Mouse (Mus musculus): ENCODE data around the gene Kcnk5.

GRCm38 (mm10) chr14:20175114-20175513 is 6.5 kb downstream of the Kcnk5 start:
- TF ChIP-seq CTCF (IDR thresholded peaks at IDR 0.05; ENCODE audit: borderline replicate concordance, control insufficient read depth, extremely low read depth, insufficient read depth, low read length, poor library complexity), result no peak
- TF ChIP-seq POLR2A (IDR thresholded peaks at IDR 0.05; ENCODE audit: control insufficient read depth, extremely low read depth, insufficient read depth, low read length, poor library complexity), result no peak

Data from thymus, adult 2 months (tissue).